ENCODE assay signal across 1 mouse cellular context in the genomic region with DNA sequence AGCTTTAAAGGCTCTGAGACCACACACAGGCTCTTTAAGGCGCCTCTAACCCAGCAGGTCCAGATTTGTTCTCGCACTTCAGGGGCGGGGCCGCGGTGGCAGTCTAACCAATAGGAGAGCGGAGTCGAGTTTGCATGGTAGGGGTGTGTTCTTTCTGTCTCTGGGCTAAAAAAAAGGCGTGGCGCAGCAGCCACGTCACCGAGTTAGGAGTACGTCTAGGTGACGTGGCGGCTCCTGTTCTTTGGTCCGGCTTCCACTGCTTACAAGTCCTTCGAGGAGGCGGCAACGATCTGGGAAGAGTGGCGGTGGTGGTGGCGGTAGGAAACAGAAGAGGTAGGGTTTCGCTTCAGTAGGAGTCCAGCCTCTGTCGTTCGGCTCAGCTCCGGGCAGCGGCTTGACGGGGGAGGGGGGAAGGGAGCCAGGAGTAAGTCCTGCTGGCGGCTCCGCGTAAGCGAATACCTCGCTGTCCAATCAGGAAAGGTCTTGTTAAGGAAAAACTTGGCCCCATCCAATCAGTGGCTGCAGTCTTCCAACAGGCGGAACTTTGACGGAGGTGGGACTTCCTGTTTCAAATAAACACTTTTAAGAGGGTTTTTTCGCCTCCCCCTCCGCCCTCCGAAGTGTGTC.
TF ChIP-seq lines count a peak whose summit lies in the region.

A gene (plus strand): TSS at position 171 of the 627 bp plus-strand sequence.

TF ChIP-seq in MEL, 35 proteins besides CTCF, POLR2A, EP300 and RAD21 (continued from another document):
- TF ChIP-seq USF1 (IDR thresholded peaks at IDR 0.05; ENCODE audit: low read depth, low read length) = no peak
- TF ChIP-seq GATA1 (IDR thresholded peaks at IDR 0.05; ENCODE audit: low read depth, low read length) = no peak
- TF ChIP-seq MAZ (IDR thresholded peaks at IDR 0.05; ENCODE audit: low read depth, low read length) = peak; percentile 47
- TF ChIP-seq SMC3 (IDR thresholded peaks at IDR 0.05; ENCODE audit: low read depth, low read length) = no peak
- peak; percentile 52; the same call in 1 of the 2 replicates for TF ChIP-seq MYC (IDR thresholded peaks at IDR 0.05; ENCODE audit: low read depth, low read length)
- no peak for TF ChIP-seq ZC3H11A (IDR thresholded peaks at IDR 0.05; ENCODE audit: low read depth, low read length)
- peak; percentile 88 for TF ChIP-seq ELF1 (IDR thresholded peaks at IDR 0.05; ENCODE audit: low read depth, low read length)
TF ChIP-seq in MEL: peak in this region for 15.
